Mouse (Mus musculus) heart, adult 9 months (tissue): ENCODE measurements around the gene Adcy10.
A peak's percentile ranks its signal among the peaks of the same experiment; 100 is the strongest.

ENCODE experiments used
- DNase-seq, 2 experiments: peaks; one replicate each; pipeline ENCODE4 v3.0.0; 2022; ENCODE audit warnings: low spot score in 2 of 2

Adcy10 gene

GRCm38 (mm10) chr1:165536079-165536675 is 51.2 kb downstream of the Adcy10 start:
- DNase-seq: peak; percentile 7 to 11

- no peak for DNase-seq
These were observed 52.3 kb downstream of the Adcy10 start for GRCm38 (mm10) chr1:165537241-165537807.

- no peak for DNase-seq
These were observed 71.7 kb downstream of the Adcy10 start for GRCm38 (mm10) chr1:165556711-165557110.

GRCm38 (mm10) chr1:165559073-165559472 is 74.1 kb downstream of the Adcy10 start:
- no peak for DNase-seq

- DNase-seq: no peak
These were observed 80.3 kb downstream of the Adcy10 start for GRCm38 (mm10) chr1:165565283-165565682.

GRCm38 (mm10) chr1:165567466-165567865 is 82.5 kb downstream of the Adcy10 start:
- DNase-seq: no peak

- no peak for DNase-seq
These were observed 91.0 kb downstream of the Adcy10 start for GRCm38 (mm10) chr1:165576005-165576404.

GRCm38 (mm10) chr1:165576459-165577112 is 91.6 kb downstream of the Adcy10 start:
- DNase-seq: no peak

- DNase-seq: no peak
These were observed 94.3 kb downstream of the Adcy10 start for GRCm38 (mm10) chr1:165579332-165579731.

GRCm38 (mm10) chr1:165581255-165581654 is 96.3 kb downstream of the Adcy10 start:
- DNase-seq: no peak

- peak; percentile 81 to 90 for DNase-seq
These were observed 98.7 kb downstream of the Adcy10 start for GRCm38 (mm10) chr1:165583529-165584184.

GRCm38 (mm10) chr1:165585389-165586104 is 100.6 kb downstream of the Adcy10 start:
- peak in 1 of 2 experiments; percentile 18 for DNase-seq

GRCm38 (mm10) chr1:165586366-165586765 is 101.4 kb downstream of the Adcy10 start:
- DNase-seq: no peak

GRCm38 (mm10) chr1:165587845-165588244 is 102.9 kb downstream of the Adcy10 start:
- DNase-seq: peak in 1 of 2 experiments; percentile 36

GRCm38 (mm10) chr1:165589280-165590048 is 104.5 kb downstream of the Adcy10 start:
- DNase-seq: peak; percentile 75 to 90

GRCm38 (mm10) chr1:165590760-165591159 is 105.8 kb downstream of the Adcy10 start:
- DNase-seq: no peak

- peak; percentile 32 to 42 for DNase-seq
These were observed 107.5 kb downstream of the Adcy10 start for GRCm38 (mm10) chr1:165592295-165593082.

- DNase-seq: no peak
These were observed 109.9 kb downstream of the Adcy10 start for GRCm38 (mm10) chr1:165594699-165595421.

- DNase-seq: no peak
These were observed 116.8 kb downstream of the Adcy10 start for GRCm38 (mm10) chr1:165601775-165602280.
